Mouse (Mus musculus) bone marrow macrophage, adult 2 months (primary cell): ENCODE measurements around the gene Samd14.

ENCODE experiments used
- CTCF ChIP-seq: IDR thresholded peaks from 2 replicates; pipeline ENCODE4 v1.5.1; 2012; ENCODE audit warnings: low read depth, mild to moderate bottlenecking, low read length, moderate library complexity
- POLR2A ChIP-seq: IDR thresholded peaks from 2 replicates; pipeline ENCODE4 v1.6.1; 2012; ENCODE audit warnings: mild to moderate bottlenecking, low read depth, low read length, borderline replicate concordance

- no peak for TF ChIP-seq CTCF
- no peak for TF ChIP-seq POLR2A
Observed at GRCm38 (mm10) chr11:94974951-94975350, 34.7 kb upstream of the Samd14 start.
